Mouse (Mus musculus) midbrain, embryonic 15.5 days (tissue): ENCODE data around the gene Kcnf1. TPM values are rescaled to one million over a fixed set of nuclear protein-coding genes. Genes with fewer than 3 reads are reported as not detected.

Experiments
- ATAC-seq: fragments of 200-750 bp; cut with Nextera tagmentation; replicated peaks from 2 replicates; pipeline ENCODE4 v1.8.0; 2017; ENCODE audit warnings: moderate TSS enrichment
- H3K27ac ChIP-seq: fragments of 300-500 bp; sonication (generic); 2 replicates; pipeline ENCODE4 v1.5.1; 2015; ENCODE audit warnings: mild to moderate bottlenecking, inconsistent platforms
- H3K27me3 ChIP-seq: fragments of 300-500 bp; sonication (generic); replicated peaks from 2 replicates; pipeline ENCODE4 v1.6.1; 2015; ENCODE audit warnings: inconsistent platforms
- H3K36me3 ChIP-seq: fragments of 300-500 bp; sonication (generic); replicated peaks from 2 replicates; pipeline ENCODE4 v1.6.1; 2015; ENCODE audit warnings: inconsistent platforms
- H3K4me1 ChIP-seq: fragments of 300-500 bp; sonication (generic); 2 replicates; pipeline ENCODE4 v1.6.1; 2015; ENCODE audit warnings: inconsistent platforms
- H3K4me2 ChIP-seq: fragments of 300-500 bp; sonication (generic); 2 replicates; pipeline ENCODE4 v1.6.1; 2015; ENCODE audit warnings: inconsistent platforms, mild to moderate bottlenecking, moderate library complexity
- H3K4me3 ChIP-seq: fragments of 300-500 bp; sonication (generic); 2 replicates; pipeline ENCODE4 v1.5.1; 2015; ENCODE audit warnings: mild to moderate bottlenecking, inconsistent platforms
- H3K9ac ChIP-seq: fragments of 300-500 bp; sonication (generic); 2 replicates; pipeline ENCODE4 v1.6.1; 2015; ENCODE audit warnings: mild to moderate bottlenecking, inconsistent platforms
- H3K9me3 ChIP-seq: fragments of 300-500 bp; sonication (generic); 2 replicates; pipeline ENCODE4 v1.6.1; 2016; ENCODE audit warnings: inconsistent platforms
- WGBS: fragments of 180-500 bp; shearing (Covaris S2); methylation state at CpG from one replicate; pipeline ENCODE4 v1.1.7; 2015; ENCODE audit warnings: mixed read lengths; 5-methylcytosine and 5-hydroxymethylcytosine counted together
- polyA plus RNA-seq: library from polyadenylated mRNA; unstranded; fragments of >200 nt; fragmentation: Nextera tagmentation; extraction: Ambion mirVana; gene quantifications from 2 replicates; pipeline ENCODE4 v1.2.1, GENCODE M21; 2015

The Kcnf1 gene
- polyA plus RNA-seq, 1 experiment from 2014 or later, result 5.5 TPM

DNA sequence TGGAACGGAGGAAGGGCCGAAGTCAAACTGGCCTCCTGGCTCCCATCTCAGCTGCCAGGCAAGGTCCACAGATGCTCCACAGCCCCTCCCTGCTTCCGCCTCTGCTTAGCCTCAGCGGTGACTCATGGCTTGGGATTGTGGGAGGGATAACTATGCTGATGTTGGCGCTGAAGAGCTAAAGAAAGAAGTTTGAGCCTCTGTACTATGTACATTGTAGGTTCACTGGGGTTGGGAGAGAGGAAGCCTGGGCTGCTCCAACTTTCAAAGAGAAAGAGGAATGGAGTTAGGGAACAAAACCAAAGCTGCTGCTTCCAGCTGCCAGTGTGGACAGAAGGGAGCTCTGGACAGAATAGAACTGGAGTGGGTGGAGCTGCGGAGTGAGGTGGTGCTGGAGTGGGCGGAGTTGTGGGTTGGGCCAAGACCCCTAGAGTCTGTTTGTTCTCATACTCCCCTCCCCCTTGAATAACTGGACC is 7.7 kb upstream of the Kcnf1 start:
- peak; percentile 37; the same call in 1 of the 2 replicates for ATAC-seq
- 36% methylated on average over 7 of the region's 7 CpGs for WGBS
- Histone ChIP-seq H3K4me3 (no peak overlapping the region), H3K9me3 (no peaks in the 10 kb centered on the region), H3K9ac (no peak overlapping the region), H3K4me2 (no peak overlapping the region), H3K27me3 (no peaks in the 10 kb centered on the region), H3K36me3 (no peaks in the 10 kb centered on the region), H3K27ac (no peak overlapping the region), H3K4me1 (peaks cover 8% of the 10 kb centered on the region; the same call in 1 of the 2 replicates)

DNA sequence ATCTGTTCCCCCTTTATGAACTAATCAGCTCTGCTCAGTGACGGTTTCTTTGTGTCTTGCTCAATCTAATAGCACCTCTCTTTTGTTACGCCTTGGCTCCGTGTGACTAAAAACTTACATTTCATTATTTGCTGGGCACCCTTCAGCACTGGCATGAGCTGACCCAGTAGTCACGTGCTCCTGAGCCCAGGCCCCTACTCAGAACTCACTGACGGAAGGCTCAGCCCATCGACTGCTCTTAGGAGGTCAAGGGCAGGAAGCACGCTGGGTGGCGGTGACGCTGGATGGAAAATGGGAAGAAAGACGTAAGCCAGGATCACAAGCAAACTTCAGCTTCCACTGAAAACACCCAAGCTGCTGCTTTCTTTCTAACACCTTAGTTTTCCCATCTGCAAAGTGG is 7.1 kb upstream of the Kcnf1 start:
- Histone ChIP-seq H3K9me3 (no peaks in the 10 kb centered on the region), H3K9ac (no peak overlapping the region), H3K4me2 (no peak overlapping the region), H3K27me3 (no peaks in the 10 kb centered on the region), H3K27ac (no peak overlapping the region), H3K4me3 (no peak overlapping the region), H3K36me3 (no peaks in the 10 kb centered on the region), H3K4me1 (peaks cover 8% of the 10 kb centered on the region; the same call in 1 of the 2 replicates)
- 28% methylated on average over 10 of the region's 10 CpGs for WGBS
- peak; percentile 35; the same call in 1 of the 2 replicates for ATAC-seq

DNA sequence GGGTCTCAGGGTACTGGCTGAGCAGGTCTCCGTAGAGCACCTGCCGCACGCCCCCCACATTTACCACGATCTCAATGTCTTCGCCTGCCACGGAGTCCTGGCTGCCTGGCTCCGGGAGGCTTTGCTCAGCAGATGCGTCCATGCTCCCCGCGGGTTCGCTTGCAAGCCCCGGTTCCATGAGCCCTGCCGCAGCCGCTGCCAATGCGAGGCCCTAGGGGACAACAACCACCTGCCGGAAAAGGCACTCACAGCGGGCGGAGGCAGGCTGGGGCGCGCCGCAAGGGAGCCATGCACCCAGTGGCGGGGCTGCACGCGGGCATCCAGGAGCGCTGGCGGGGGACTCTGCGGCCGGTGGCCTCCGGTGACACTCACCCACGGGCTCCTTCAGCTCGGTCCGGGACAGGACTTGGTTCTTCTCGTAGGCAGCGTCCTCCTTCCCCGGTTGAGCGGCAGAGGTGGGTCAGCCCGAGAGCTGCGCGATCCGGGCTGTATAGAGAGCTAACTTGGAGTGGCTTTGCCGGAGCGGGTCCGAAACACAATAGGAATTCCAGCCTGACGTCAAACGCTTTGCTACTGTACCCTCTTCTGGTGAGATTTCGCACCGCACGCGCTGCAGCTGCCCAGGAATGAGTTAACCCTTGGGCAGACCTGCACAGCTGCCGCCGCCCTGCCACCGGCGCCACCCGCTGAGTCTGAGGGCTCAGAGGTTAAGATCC is 489 bp downstream of the Kcnf1 start:
- under 1% methylated on average over 54 of the region's 54 CpGs for WGBS
- no peaks in the 10 kb centered on the region for H3K36me3 ChIP-seq
- peak overlapping the region; percentile 49 for H3K4me3 ChIP-seq
- peaks cover 16% of the 10 kb centered on the region for H3K4me1 ChIP-seq
- H3K4me2 ChIP-seq, result peak overlapping the region; percentile 76
- H3K27ac ChIP-seq, result peak overlapping the region; percentile 70
- peaks cover 14% of the 10 kb centered on the region; the same call in 1 of the 2 replicates for H3K27me3 ChIP-seq
- no peaks in the 10 kb centered on the region for H3K9me3 ChIP-seq
- H3K9ac ChIP-seq, result peak overlapping the region; percentile 60
- peak; percentile 91 for ATAC-seq

DNA sequence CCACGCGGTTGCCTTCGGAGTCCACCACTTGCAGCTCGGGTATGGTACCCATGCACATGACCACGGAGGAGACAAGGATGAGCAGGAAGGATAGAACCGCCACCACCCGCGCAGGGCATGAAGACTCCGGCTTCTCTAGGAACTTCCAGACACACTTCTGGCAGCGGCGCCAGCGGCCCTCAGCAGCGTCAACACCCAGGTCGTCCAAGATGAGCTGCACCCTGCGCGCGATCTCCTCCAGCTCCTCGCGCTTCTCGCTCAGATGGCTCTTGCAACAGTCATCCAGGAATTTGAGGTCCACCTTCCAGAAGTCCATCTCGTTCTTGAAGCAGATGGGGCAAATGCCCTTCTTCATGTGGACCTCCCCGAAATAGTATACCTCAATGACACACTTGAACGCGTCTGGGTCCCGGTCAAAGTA is 1.1 kb downstream of the Kcnf1 start:
- peak overlapping the region; percentile 70 for H3K27ac ChIP-seq
- peak overlapping the region; percentile 60 for H3K9ac ChIP-seq
- peaks cover 14% of the 10 kb centered on the region; the same call in 1 of the 2 replicates for H3K27me3 ChIP-seq
- no peaks in the 10 kb centered on the region for H3K9me3 ChIP-seq
- peak overlapping the region; percentile 49 for H3K4me3 ChIP-seq
- peak; percentile 29; the same call in 1 of the 2 replicates for ATAC-seq
- 24% methylated on average over 25 of the region's 25 CpGs for WGBS
- peak overlapping the region; percentile 76 for H3K4me2 ChIP-seq
- peaks cover 16% of the 10 kb centered on the region for H3K4me1 ChIP-seq
- H3K36me3 ChIP-seq, result no peaks in the 10 kb centered on the region

DNA sequence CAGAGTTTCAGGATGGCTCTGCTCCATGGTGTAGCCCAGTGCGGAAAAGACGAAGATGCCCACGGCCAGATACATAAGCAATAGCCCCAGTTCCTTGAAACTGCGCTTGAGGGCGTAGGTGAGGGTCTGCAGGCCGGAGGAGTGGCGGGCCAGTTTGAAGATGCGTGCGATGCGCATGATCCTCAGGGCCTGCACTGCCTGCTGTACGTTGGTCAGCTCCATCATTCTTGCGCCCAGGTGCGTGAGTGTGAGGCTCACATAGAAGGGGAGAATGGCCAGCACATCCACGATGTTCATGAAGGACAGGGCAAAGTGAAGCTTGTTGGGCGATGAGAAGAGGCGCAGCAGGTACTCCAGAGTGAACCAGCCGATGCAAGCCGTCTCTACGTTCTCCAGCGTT is 1.6 kb downstream of the Kcnf1 start:
- Histone ChIP-seq H3K4me2 (peak overlapping the region; percentile 76), H3K9me3 (no peaks in the 10 kb centered on the region), H3K4me1 (peaks cover 16% of the 10 kb centered on the region), H3K27ac (no peak overlapping the region), H3K27me3 (peaks cover 14% of the 10 kb centered on the region; the same call in 1 of the 2 replicates), H3K4me3 (peak overlapping the region; percentile 49), H3K9ac (no peak overlapping the region), H3K36me3 (no peaks in the 10 kb centered on the region)
- no peak for ATAC-seq
- 77% methylated on average over 20 of the region's 20 CpGs for WGBS

DNA sequence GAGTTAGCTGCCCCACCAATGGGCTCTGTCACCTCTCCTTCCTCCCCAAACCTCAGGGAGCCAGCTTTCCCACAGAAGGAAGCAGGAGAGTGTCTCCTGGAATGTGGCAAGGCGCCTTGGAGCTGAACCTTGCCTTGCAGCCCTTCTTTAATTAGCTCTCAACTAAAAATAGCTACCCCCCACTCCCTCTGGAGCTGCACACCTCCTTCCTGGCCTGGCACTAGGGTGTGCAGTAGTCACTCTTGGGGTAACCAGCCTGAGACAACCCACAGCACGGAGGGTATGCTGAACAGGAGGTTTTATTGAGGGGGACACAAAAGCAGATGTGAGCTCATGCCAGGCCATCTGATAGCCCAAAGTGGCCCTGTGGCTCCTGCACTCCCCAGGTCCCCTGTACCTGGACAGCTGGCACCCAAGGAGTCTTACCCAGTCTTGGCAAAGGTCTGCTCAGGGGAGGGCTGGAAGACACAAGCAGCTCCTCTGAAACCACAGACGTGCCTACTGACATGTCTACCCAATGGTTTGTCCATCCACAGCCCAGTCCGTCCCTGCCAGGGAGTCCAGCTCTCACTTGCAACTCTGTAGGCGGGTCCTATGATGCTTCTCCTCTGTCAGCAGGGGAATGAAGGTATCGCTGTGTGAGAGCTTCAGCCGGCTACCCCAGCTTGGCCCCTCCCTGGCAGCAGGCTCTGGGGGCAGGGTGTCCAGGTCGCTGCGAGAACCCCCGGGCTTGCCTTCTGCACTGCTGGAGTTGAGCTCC is 2.4 kb downstream of the Kcnf1 start:
- H3K36me3 ChIP-seq, result no peaks in the 10 kb centered on the region
- WGBS, result 86% methylated on average over 10 of the region's 10 CpGs
- ATAC-seq, result no peak

DNA sequence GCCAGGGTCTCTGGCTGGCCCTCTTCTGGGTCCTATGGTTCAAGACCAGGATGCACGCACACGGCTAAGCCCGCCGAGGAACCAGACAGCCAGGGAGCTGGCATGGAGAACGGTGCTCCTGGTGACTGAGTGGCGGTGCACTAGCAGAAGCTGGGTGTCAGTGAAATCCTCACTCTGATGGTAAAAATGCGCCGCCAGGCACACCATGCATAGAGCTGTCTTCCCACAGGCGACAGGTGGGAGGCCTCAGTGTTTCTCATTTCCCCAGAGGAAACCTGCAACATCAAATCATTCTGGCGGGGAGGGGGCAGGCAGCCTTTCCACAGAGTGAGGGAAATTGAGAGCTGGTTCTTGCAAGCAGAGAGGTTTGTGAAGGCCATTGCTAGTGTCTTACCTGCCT is 6.3 kb downstream of the Kcnf1 start:
- H3K4me3 ChIP-seq, result no peak overlapping the region
- peaks cover 12% of the 10 kb centered on the region; the same call in 1 of the 2 replicates for H3K27me3 ChIP-seq
- ATAC-seq, result no peak
- no peak overlapping the region for H3K4me2 ChIP-seq
- WGBS, result 83% methylated on average over 10 of the region's 10 CpGs
- no peak overlapping the region for H3K9ac ChIP-seq
- no peaks in the 10 kb centered on the region for H3K36me3 ChIP-seq
- H3K9me3 ChIP-seq, result no peaks in the 10 kb centered on the region
- H3K4me1 ChIP-seq, result peaks cover 6% of the 10 kb centered on the region
- no peak overlapping the region for H3K27ac ChIP-seq

More for the DNA sequence above, 2.4 kb downstream of the Kcnf1 start:
- H3K27ac ChIP-seq, result no peak overlapping the region
- peaks cover 14% of the 10 kb centered on the region; the same call in 1 of the 2 replicates for H3K27me3 ChIP-seq
- no peak overlapping the region for H3K9ac ChIP-seq
- H3K4me2 ChIP-seq, result no peak overlapping the region
- no peak overlapping the region for H3K4me3 ChIP-seq
- H3K9me3 ChIP-seq, result no peaks in the 10 kb centered on the region
- H3K4me1 ChIP-seq, result peaks cover 16% of the 10 kb centered on the region

DNA sequence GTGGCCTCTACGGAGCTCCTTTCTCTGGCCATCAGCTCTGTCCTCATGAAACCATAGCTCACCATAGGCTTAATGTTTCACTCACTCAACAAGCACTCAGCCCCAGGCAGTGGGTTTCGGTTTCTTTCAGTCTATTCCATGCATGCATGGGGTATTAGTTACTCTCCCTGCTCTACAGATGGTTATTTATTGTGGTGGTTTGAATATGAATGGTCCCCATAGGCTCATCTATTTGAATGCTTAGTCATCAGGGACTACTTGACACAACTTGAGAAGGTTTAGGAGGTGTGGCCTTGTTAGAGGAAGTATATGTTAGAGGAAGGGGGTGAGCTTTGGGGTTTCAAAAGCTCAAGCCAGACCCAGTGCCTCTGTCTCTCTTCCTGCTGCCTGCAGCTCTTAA is 10.6 kb downstream of the Kcnf1 start:
- H3K27ac ChIP-seq, result no peak overlapping the region
- no peaks in the 10 kb centered on the region for H3K9me3 ChIP-seq
- no peak overlapping the region for H3K9ac ChIP-seq
- no peaks in the 10 kb centered on the region for H3K36me3 ChIP-seq
- H3K27me3 ChIP-seq, result no peaks in the 10 kb centered on the region
- no peaks in the 10 kb centered on the region for H3K4me1 ChIP-seq
- ATAC-seq, result no peak
- no peak overlapping the region for H3K4me2 ChIP-seq
- no peak overlapping the region for H3K4me3 ChIP-seq
- WGBS, result 93% methylated on average over 2 of the region's 2 CpGs

DNA sequence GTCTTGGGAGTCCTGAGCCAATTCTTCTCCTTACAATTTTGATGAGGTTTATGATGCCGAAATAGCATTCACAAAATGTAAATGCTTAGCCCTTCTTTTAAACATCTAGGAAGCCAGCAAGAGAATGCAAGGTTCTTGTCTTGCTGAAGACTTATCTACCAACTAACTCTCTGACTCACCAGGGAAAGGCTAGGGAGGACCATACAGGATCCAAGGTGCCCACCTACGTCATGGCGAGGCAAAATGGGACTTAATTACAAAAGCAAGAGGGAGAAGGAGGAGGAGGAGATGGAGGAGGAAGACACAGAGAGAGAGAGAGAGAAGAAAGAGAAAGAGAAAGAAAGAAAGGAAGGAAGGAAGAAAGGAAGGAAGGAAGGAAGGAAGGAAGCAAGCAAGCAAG is 12.7 kb downstream of the Kcnf1 start:
- Histone ChIP-seq H3K9ac (no peak overlapping the region), H3K4me1 (no peaks in the 10 kb centered on the region), H3K4me3 (no peak overlapping the region), H3K4me2 (no peak overlapping the region), H3K36me3 (no peaks in the 10 kb centered on the region), H3K9me3 (no peaks in the 10 kb centered on the region), H3K27me3 (no peaks in the 10 kb centered on the region), H3K27ac (no peak overlapping the region)
- 92% methylated on average over 3 of the region's 3 CpGs for WGBS
- ATAC-seq, result no peak

DNA sequence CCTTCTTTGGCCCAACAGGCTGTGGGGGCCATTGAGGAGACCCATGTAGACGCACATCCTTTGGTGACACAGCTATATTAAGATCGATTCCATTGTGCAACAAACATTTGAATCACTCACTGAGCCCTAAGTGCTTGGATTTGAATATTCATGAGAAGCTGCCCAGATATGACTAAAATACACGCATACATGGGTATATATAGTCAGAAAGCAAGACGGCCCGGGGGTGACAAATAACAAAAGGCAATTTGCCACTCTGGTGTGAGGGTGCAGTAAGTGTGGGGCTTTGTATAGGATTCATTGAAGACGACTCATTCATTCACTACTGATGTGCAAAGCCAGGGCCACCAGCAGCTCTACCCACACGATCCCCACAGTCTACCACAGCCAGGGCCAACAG is 17.1 kb downstream of the Kcnf1 start:
- Histone ChIP-seq H3K9ac (no peak overlapping the region), H3K27me3 (no peaks in the 10 kb centered on the region), H3K4me3 (no peak overlapping the region), H3K36me3 (no peaks in the 10 kb centered on the region), H3K4me1 (no peaks in the 10 kb centered on the region), H3K4me2 (no peak overlapping the region), H3K27ac (no peak overlapping the region), H3K9me3 (no peaks in the 10 kb centered on the region)
- WGBS, result 88% methylated on average over 7 of the region's 7 CpGs
- no peak for ATAC-seq

DNA sequence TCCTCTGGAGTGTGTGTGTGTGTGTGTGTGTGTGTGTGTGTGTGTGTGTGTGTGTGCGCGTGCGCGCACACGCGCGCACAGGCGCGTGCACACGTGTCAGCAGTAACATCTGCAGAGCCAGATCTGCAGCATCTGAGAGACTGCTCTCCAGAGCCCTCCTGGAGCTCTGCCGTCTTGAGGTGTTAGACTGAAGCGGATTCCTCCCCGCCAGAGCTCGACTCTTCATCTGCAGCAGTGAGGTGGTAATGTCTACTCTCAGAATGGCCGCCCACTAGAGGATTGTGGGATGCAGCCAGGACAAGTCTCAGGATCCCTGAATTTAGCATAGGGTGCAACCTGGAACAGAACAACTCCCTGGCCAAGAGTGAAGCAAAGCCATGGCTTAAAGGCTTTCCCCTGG is 19.1 kb downstream of the Kcnf1 start:
- Histone ChIP-seq H3K36me3 (no peaks in the 10 kb centered on the region), H3K9ac (no peak overlapping the region), H3K4me1 (no peaks in the 10 kb centered on the region), H3K4me2 (no peak overlapping the region), H3K9me3 (no peaks in the 10 kb centered on the region), H3K4me3 (no peak overlapping the region), H3K27me3 (no peaks in the 10 kb centered on the region), H3K27ac (no peak overlapping the region)
- no peak for ATAC-seq
- WGBS, result 97% methylated on average over 15 of the region's 15 CpGs

DNA sequence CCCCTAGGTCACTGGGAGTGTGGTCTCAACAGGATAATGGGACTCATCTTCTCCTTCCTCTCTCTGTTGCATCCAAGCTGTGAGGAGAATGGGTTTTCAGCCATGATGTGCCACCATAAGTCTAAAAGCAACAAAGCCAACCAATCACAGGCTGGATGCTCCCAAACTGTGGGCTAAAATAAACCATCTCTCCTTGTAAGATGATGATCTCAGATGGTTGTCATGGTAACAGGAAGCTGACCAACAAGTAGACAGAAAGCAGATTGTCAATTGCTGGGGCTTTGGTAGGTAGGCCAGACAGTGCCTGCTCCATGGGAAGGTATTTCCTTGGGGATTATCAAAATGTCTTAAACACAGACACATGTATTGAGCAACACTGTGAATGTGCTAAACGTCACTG is 20.9 kb downstream of the Kcnf1 start:
- H3K4me1 ChIP-seq, result no peaks in the 10 kb centered on the region
- 73% methylated on average over 1 of the region's 1 CpGs for WGBS
- no peak overlapping the region for H3K4me3 ChIP-seq
- H3K4me2 ChIP-seq, result no peak overlapping the region
- no peaks in the 10 kb centered on the region for H3K36me3 ChIP-seq
- no peaks in the 10 kb centered on the region for H3K9me3 ChIP-seq
- H3K27me3 ChIP-seq, result no peaks in the 10 kb centered on the region
- no peak overlapping the region for H3K27ac ChIP-seq
- ATAC-seq, result no peak
- H3K9ac ChIP-seq, result no peak overlapping the region
